Mouse (Mus musculus) G1E (cell line): ENCODE results near the gene Nxpe5. TPM values are rescaled to one million over a fixed set of nuclear protein-coding genes. Genes with fewer than 3 reads are reported as not detected.

Experiments used
- ATAC-seq: 2 replicates; pipeline ENCODE4 v1.8.0; 2016; ENCODE audit warnings: mild to moderate bottlenecking; ENCODE audit not compliant: insufficient number of reproducible peaks, poor library complexity, low FRiP score, severe bottlenecking; ENCODE audit errors: extremely low read depth
- DNase-seq: peaks from one replicate; pipeline ENCODE4 v3.0.0; 2012; ENCODE audit warnings: low spot score
- H3K27me3 ChIP-seq: 2 replicates; pipeline ENCODE4 v1.6.1; 2012; ENCODE audit warnings: mild to moderate bottlenecking, low read length, inconsistent platforms; ENCODE audit not compliant: insufficient read depth
- H3K36me3 ChIP-seq: replicated peaks from 2 replicates; pipeline ENCODE3; 2012; ENCODE audit warnings: mild to moderate bottlenecking, inconsistent platforms
- H3K4me1 ChIP-seq: 2 replicates; pipeline ENCODE4 v1.6.1; 2012; ENCODE audit warnings: low read depth, low read length, inconsistent platforms, mixed read lengths; ENCODE audit not compliant: insufficient read depth
- H3K4me3 ChIP-seq: 2 replicates; pipeline ENCODE4 v1.5.1; 2012; ENCODE audit warnings: low read depth, mild to moderate bottlenecking, inconsistent platforms, low read length, moderate library complexity, mixed read lengths
- H3K9me3 ChIP-seq: replicated peaks from 2 replicates; pipeline ENCODE4 v1.6.1; 2012; ENCODE audit warnings: inconsistent platforms
- CTCF ChIP-seq: IDR thresholded peaks from 2 replicates; pipeline ENCODE4 v1.5.1; 2012; ENCODE audit warnings: low read depth, low read length, inconsistent platforms, mixed read lengths
- GATA1 ChIP-seq: IDR thresholded peaks from 2 replicates; pipeline ENCODE4 v1.6.1; 2012; ENCODE audit warnings: borderline replicate concordance, low read length, inconsistent platforms, mixed read lengths
- GATA2 ChIP-seq: IDR thresholded peaks from 2 replicates; pipeline ENCODE4 v1.6.1; 2012; ENCODE audit warnings: low read depth, low read length, inconsistent platforms, borderline replicate concordance
- POLR2AphosphoS5 ChIP-seq: IDR thresholded peaks from 2 replicates; pipeline ENCODE4 v1.6.1; 2012; ENCODE audit warnings: low read depth, low read length, inconsistent platforms; ENCODE audit not compliant: insufficient replicate concordance
- TAL1 ChIP-seq: conservative IDR thresholded peaks from 2 replicates; pipeline ENCODE4 v1.6.1; 2012; ENCODE audit warnings: low read depth, low read length, inconsistent platforms, mixed read lengths
- polyA plus RNA-seq: library from polyadenylated mRNA; stranded (reverse); fragments of >175 nt; gene quantifications from 2 replicates; pipeline ENCODE4 v1.2.3, GENCODE M21; 2012
- total RNA-seq, 2 experiments: library from RNA; stranded (forward) in 1 of 2; stranded (reverse) in 1 of 2; fragments of 200-1000 nt in 1 of 2; fragments of >200 nt in 1 of 2; fragmentation: Nextera tagmentation in 1 of 2; gene quantifications; 2 replicates each; pipeline ENCODE4 v1.2.3; 2014 to 2017

Gene Nxpe5
- total and polyA plus RNA-seq, 3 experiments: 0.38 TPM; not detected in 2

- ATAC-seq (no peak), DNase-seq (no peak)
- H3K36me3 ChIP-seq: peaks cover 77% of the 10 kb centered on the region
- TF ChIP-seq CTCF (no peak), GATA2 (no peak), POLR2AphosphoS5 (no peak), GATA1 (no peak)
- H3K9me3 ChIP-seq: no peaks in the 10 kb centered on the region
- peak overlapping the region; percentile 93 for H3K4me3 ChIP-seq
- no peaks in the 10 kb centered on the region for H3K27me3 ChIP-seq
- H3K4me1 ChIP-seq: peaks cover 75% of the 10 kb centered on the region
Measured at GRCm38 (mm10) chr5:138262582-138263240, 37.0 kb downstream of the Nxpe5 start.

DNA sequence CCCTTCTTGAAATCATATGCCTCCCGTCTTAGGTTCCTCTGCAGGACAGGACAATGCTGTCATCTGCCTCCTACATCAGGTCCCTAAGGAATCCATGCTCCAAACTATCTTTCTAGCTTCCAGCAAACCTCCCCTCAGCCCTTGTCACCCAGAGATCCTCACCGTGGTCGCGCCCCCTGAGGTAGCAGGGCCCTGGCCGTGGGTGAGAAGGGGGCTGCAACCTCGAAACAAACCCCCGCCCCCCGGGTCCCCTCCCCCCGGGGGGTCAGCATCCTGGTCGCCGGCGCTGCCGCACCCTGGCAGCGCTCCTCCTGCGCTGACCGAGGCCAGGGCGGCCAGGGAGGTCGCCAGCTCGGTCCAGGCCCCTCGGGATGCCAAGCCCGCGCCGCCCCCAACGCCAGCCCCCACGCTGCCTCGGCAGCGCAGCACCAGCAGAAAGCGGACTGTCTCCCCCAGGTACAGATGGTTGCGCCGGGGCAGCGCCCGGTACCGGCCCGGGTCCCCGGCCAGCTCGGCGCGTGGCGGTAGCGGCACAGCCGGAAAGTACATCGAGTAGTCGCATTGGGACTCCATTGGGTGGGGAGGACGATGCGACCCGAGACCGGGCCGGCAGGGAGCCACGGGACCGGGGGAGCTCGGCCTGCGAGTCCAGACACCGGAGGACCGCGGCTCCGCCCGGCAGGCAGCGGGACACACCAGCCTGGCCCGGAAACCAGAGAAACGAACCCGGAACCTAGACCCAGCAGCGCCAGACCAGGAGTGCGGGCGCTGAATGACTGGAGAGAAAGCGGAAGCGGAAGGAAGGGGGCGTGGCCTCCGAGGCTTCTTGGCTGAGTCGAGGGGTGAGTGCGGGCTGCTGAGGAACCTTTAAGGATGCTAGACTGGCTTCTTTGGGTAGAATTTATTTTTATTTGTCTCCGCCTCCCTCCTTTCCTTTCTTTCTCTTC, 37.8 kb downstream of the Nxpe5 start, which contains the start of gene BC037034:
Gene BC037034 (minus strand): TSS at position 774 of the 947 bp plus-strand sequence.
- H3K4me1 ChIP-seq: peaks cover 67% of the 10 kb centered on the region
- no peaks in the 10 kb centered on the region for H3K9me3 ChIP-seq
- peaks cover 73% of the 10 kb centered on the region for H3K36me3 ChIP-seq
- ATAC-seq (peak; percentile 61), DNase-seq (peak; percentile 91)
- H3K27me3 ChIP-seq: no peaks in the 10 kb centered on the region
- TF ChIP-seq CTCF: no peak
- TF ChIP-seq GATA2: no peak
- no peak for TF ChIP-seq POLR2AphosphoS5
- no peak for TF ChIP-seq GATA1
- no peak for TF ChIP-seq TAL1
- peak within 1 kb of the TSS; percentile 93 for H3K4me3 ChIP-seq

- H3K36me3 ChIP-seq: peaks cover 66% of the 10 kb centered on the region
- H3K4me1 ChIP-seq: peaks cover 60% of the 10 kb centered on the region
- DNase-seq (no peak), ATAC-seq (no peak)
- no peaks in the 10 kb centered on the region for H3K9me3 ChIP-seq
- H3K4me3 ChIP-seq: peak overlapping the region; percentile 93
- TF ChIP-seq GATA2 (no peak), POLR2AphosphoS5 (no peak), CTCF (no peak), GATA1 (no peak), TAL1 (no peak)
- no peaks in the 10 kb centered on the region for H3K27me3 ChIP-seq
Measured at GRCm38 (mm10) chr5:138264207-138264578, 38.5 kb downstream of the Nxpe5 start.

DNA sequence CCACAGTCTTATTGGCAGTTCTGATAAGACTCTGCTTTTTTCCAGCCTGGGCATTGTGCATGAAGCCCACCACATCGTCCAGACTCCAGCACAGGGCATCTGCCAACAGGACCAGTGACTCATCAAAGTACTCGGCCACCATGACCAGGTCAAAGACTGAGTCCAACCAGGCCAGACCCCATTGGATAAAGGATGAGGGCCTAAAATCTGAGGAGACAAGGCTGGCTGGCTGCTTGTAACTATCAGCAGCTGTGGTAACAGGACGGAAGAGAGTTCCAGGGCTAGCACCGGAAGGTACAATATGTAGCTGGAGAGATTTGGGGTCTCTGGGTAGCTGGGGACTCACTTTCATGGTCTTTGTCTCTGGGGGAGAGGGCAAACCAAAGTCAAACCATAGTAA, 40.0 kb downstream of the Nxpe5 start:
- no peaks in the 10 kb centered on the region for H3K9me3 ChIP-seq
- peaks cover 5% of the 10 kb centered on the region for H3K27me3 ChIP-seq
- no peak for DNase-seq
- TF ChIP-seq GATA2 (no peak), TAL1 (no peak), POLR2AphosphoS5 (no peak), CTCF (no peak), GATA1 (no peak)
- peaks cover 45% of the 10 kb centered on the region for H3K4me1 ChIP-seq
- no peak overlapping the region for H3K4me3 ChIP-seq
- peaks cover 51% of the 10 kb centered on the region for H3K36me3 ChIP-seq
- no peak for ATAC-seq

- no peak for TF ChIP-seq POLR2AphosphoS5
- DNase-seq (no peak), ATAC-seq (no peak)
- Histone ChIP-seq H3K36me3 (peaks cover 39% of the 10 kb centered on the region), H3K4me3 (no peak overlapping the region), H3K27me3 (peaks cover 19% of the 10 kb centered on the region), H3K9me3 (no peaks in the 10 kb centered on the region), H3K4me1 (peaks cover 31% of the 10 kb centered on the region)
Measured at GRCm38 (mm10) chr5:138267114-138267513, 41.4 kb downstream of the Nxpe5 start.

DNA sequence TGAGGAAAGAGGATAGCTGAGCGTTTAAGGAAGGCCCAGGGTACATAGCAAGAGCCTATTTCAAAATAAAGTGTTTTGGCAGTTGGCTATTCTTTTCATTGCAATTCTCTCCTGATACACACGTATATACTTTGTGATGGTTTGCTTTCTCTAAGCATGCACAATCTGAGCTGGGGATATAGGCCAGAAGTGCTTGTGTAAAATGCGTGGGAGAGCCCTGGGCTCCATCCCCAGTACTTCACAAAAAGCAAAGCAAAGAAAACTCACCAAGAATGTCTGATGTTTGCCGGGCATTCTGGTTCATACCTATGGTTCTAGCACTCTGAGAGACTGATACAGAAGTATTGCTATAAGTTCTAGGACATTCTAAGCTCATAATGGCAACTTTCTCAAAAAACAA, 43.3 kb downstream of the Nxpe5 start:
- Histone ChIP-seq H3K4me1 (peaks cover 20% of the 10 kb centered on the region), H3K9me3 (no peaks in the 10 kb centered on the region), H3K36me3 (peaks cover 31% of the 10 kb centered on the region), H3K27me3 (peaks cover 36% of the 10 kb centered on the region), H3K4me3 (no peak overlapping the region)
- TF ChIP-seq GATA2 (no peak), TAL1 (no peak), POLR2AphosphoS5 (no peak), GATA1 (no peak), CTCF (no peak)
- DNase-seq: no peak
- no peak for ATAC-seq
